In genomic region chr17:70815001-70815400, GRCm38 (mm10) we compare ENCODE assay signal across 28 mouse cellular contexts. TPM values are rescaled to one million over a fixed set of nuclear protein-coding genes. Genes with fewer than 3 reads are reported as not detected.
DNase-seq lines count a peak whose midpoint lies in the region; ATAC-seq lines count a peak whose summit lies in the region.
"Had no signal": no experiment of that assay in that cellular context is flagged by ENCODE, and none has a peak within 500 bp of the region (broad histone marks: within the 10 kb centered on the region; RNA-seq: fewer than 3 reads in every experiment).

No protein-coding gene starts in this region.

- H3K27ac ChIP-seq in embryonic facial prominence, embryonic 11.5 days (replicated peaks; ENCODE audit: low read depth, low read length): no peak overlapping the region
- no peak overlapping the region for H3K27ac ChIP-seq in embryonic facial prominence, embryonic 10.5 days (replicated peaks)
- H3K27ac ChIP-seq in intestine, embryonic 14.5 days (ENCODE audit: low read depth): no peak overlapping the region
- H3K27ac ChIP-seq in intestine, embryonic 15.5 days: no peak overlapping the region
- H3K27ac ChIP-seq: embryonic facial prominence, embryonic 13.5 days; forebrain, embryonic 12.5 days; forebrain, embryonic 15.5 days; heart, embryonic 15.5 days; hindbrain, embryonic 14.5 days; hindbrain, postnatal 0 days; kidney, embryonic 15.5 days had no signal

- no peak overlapping the region for H3K4me2 ChIP-seq in embryonic facial prominence, embryonic 11.5 days (ENCODE audit: low read depth, low read length)
- H3K4me2 ChIP-seq in intestine, embryonic 14.5 days (ENCODE audit: low read length): no peak overlapping the region
- no peak overlapping the region for H3K4me2 ChIP-seq in intestine, embryonic 15.5 days (replicated peaks)
- H3K4me2 ChIP-seq: embryonic facial prominence, embryonic 13.5 days; forebrain, embryonic 12.5 days; forebrain, embryonic 15.5 days; heart, embryonic 12.5 days; heart, embryonic 15.5 days; hindbrain, embryonic 14.5 days; kidney, embryonic 15.5 days had no signal

- peaks cover 10% of the 10 kb centered on the region for H3K27me3 ChIP-seq in embryonic facial prominence, embryonic 11.5 days (ENCODE audit: control insufficient read depth, insufficient read depth, low read length)
- peaks cover 43% of the 10 kb centered on the region for H3K27me3 ChIP-seq in embryonic facial prominence, embryonic 10.5 days (replicated peaks; ENCODE audit: low read depth, poor library complexity, severe bottlenecking)
- peaks cover 23% of the 10 kb centered on the region for H3K27me3 ChIP-seq in intestine, embryonic 14.5 days (replicated peaks; ENCODE audit: control insufficient read depth, insufficient read depth, low read length)
- H3K27me3 ChIP-seq in intestine, embryonic 15.5 days (replicated peaks): peaks cover 10% of the 10 kb centered on the region; the same call in 1 of the 2 replicates
- H3K27me3 ChIP-seq: CH12.LX, Patski had no signal

- H3K36me3 ChIP-seq in embryonic facial prominence, embryonic 11.5 days (replicated peaks; ENCODE audit: control insufficient read depth, insufficient read depth, low read depth, low read length): no peaks in the 10 kb centered on the region
- H3K36me3 ChIP-seq in embryonic facial prominence, embryonic 10.5 days (replicated peaks): no peaks in the 10 kb centered on the region
- no peaks in the 10 kb centered on the region for H3K36me3 ChIP-seq in intestine, embryonic 14.5 days (ENCODE audit: control insufficient read depth, insufficient read depth, low read length)
- H3K36me3 ChIP-seq in intestine, embryonic 15.5 days: no peaks in the 10 kb centered on the region
- H3K36me3 ChIP-seq: embryonic facial prominence, embryonic 13.5 days; forebrain, embryonic 12.5 days; forebrain, embryonic 15.5 days; G1E; heart, embryonic 12.5 days; heart, embryonic 15.5 days; kidney, embryonic 15.5 days had no signal

- WGBS in embryonic facial prominence, embryonic 11.5 days: 51% methylated on average over 8 of the region's 8 CpGs
- WGBS in embryonic facial prominence, embryonic 10.5 days: 64% methylated on average over 8 of the region's 8 CpGs
- WGBS in intestine, embryonic 14.5 days: 77% methylated on average over 8 of the region's 8 CpGs
- 80% methylated on average over 8 of the region's 8 CpGs for WGBS in intestine, embryonic 15.5 days

- H3K9ac ChIP-seq in embryonic facial prominence, embryonic 11.5 days (replicated peaks; ENCODE audit: low read length): no peak overlapping the region
- H3K9ac ChIP-seq in intestine, embryonic 14.5 days (ENCODE audit: low read length): no peak overlapping the region
- no peak overlapping the region for H3K9ac ChIP-seq in intestine, embryonic 15.5 days
- H3K9ac ChIP-seq: embryonic facial prominence, embryonic 13.5 days; forebrain, embryonic 12.5 days; forebrain, embryonic 15.5 days; heart, embryonic 12.5 days; heart, embryonic 15.5 days; hindbrain, embryonic 14.5 days; kidney, embryonic 15.5 days had no signal

- H3K9me3 ChIP-seq in embryonic facial prominence, embryonic 11.5 days (replicated peaks; ENCODE audit: control insufficient read depth, low read length): no peaks in the 10 kb centered on the region
- H3K9me3 ChIP-seq in embryonic facial prominence, embryonic 10.5 days: no peaks in the 10 kb centered on the region
- H3K9me3 ChIP-seq in intestine, embryonic 14.5 days (ENCODE audit: control insufficient read depth, low read length): no peaks in the 10 kb centered on the region
- no peaks in the 10 kb centered on the region for H3K9me3 ChIP-seq in intestine, embryonic 15.5 days
- H3K9me3 ChIP-seq: embryonic facial prominence, embryonic 13.5 days; forebrain, embryonic 12.5 days; forebrain, embryonic 15.5 days; heart, embryonic 12.5 days; heart, embryonic 15.5 days; kidney, embryonic 15.5 days had no signal

- no peaks in the 10 kb centered on the region for H3K4me1 ChIP-seq in embryonic facial prominence, embryonic 11.5 days (ENCODE audit: control insufficient read depth, insufficient read depth, low read length)
- H3K4me1 ChIP-seq in embryonic facial prominence, embryonic 10.5 days: peaks cover 23% of the 10 kb centered on the region
- H3K4me1 ChIP-seq in intestine, embryonic 14.5 days (replicated peaks; ENCODE audit: control insufficient read depth, insufficient read depth, low read length): no peaks in the 10 kb centered on the region; the same call in 1 of the 2 replicates
- H3K4me1 ChIP-seq in intestine, embryonic 15.5 days (replicated peaks): peaks cover 7% of the 10 kb centered on the region; the same call in 1 of the 2 replicates

- no peak overlapping the region for H3K4me3 ChIP-seq in embryonic facial prominence, embryonic 11.5 days (ENCODE audit: low read depth, low read length)
- no peak overlapping the region for H3K4me3 ChIP-seq in embryonic facial prominence, embryonic 10.5 days
- no peak overlapping the region for H3K4me3 ChIP-seq in intestine, embryonic 14.5 days (ENCODE audit: low read depth, low read length)
- no peak overlapping the region for H3K4me3 ChIP-seq in intestine, embryonic 15.5 days (replicated peaks)
- H3K4me3 ChIP-seq: embryonic facial prominence, embryonic 13.5 days; erythroblast, embryonic 14.5 days; forebrain, embryonic 12.5 days; forebrain, embryonic 15.5 days; heart, embryonic 12.5 days; heart, embryonic 15.5 days; kidney, embryonic 15.5 days had no signal

- DNase-seq in adrenal gland, adult 2 months: peak; percentile 49
- DNase-seq in adrenal gland, postnatal 10 days: no peak
- peak; percentile 45 for DNase-seq in embryonic facial prominence, embryonic 11.5 days (ENCODE audit: low spot score)
- DNase-seq in embryonic facial prominence, embryonic 10.5 days (ENCODE audit: low spot score): no peak
- DNase-seq in intestine, embryonic 14.5 days (ENCODE audit: low spot score): peak; percentile 24
- DNase-seq: B cell, adult 2 months; cerebellum, adult 18-20 months; cerebellum, adult 9-10 months; cerebellum, postnatal 14 days; gastrocnemius, postnatal 25 days; heart, postnatal 10 days; heart, postnatal 4 days; kidney, adult 11 months; kidney, adult 8-10 months had no signal

- no peak for ATAC-seq in embryonic facial prominence, embryonic 11.5 days (replicated peaks; ENCODE audit: insufficient number of reproducible peaks, low FRiP score, low TSS enrichment, low read depth)
- ATAC-seq in intestine, embryonic 14.5 days (replicated peaks; ENCODE audit: low FRiP score, low TSS enrichment, low read depth): no peak
- ATAC-seq in intestine, embryonic 15.5 days: no peak
- ATAC-seq: forebrain, embryonic 15.5 days; hindbrain, postnatal 0 days; inflammation-experienced regulatory T-cells, adult 6 months; Patski had no signal

RNA-seq across cellular contexts. Expression of gene Tgif1, which starts 38.3 kb away (rescaled TPM):
- 10 to 100 TPM; 39.3 to 56.3 TPM for total RNA-seq in adrenal gland, adult 2 months (2021)
- 27.8 and 30.3 TPM in 2 replicates for polyA plus RNA-seq in adrenal gland, adult 2 months (2012; rRNA removed)
- 10 to 100 TPM; 35.7 to 51.8 TPM for total RNA-seq in adrenal gland, postnatal 10 days (2021)
- polyA plus RNA-seq in embryonic facial prominence, embryonic 11.5 days (2014; fragmentation: Nextera tagmentation; extraction: Ambion mirVana): 92.4 and 96.5 TPM in 2 replicates
- polyA plus RNA-seq in embryonic facial prominence, embryonic 10.5 days (2016; fragmentation: Nextera tagmentation; extraction: Ambion mirVana): 110 and 112 TPM in 2 replicates
- 56.1 and 58.4 TPM in 2 replicates for polyA plus RNA-seq in intestine, embryonic 14.5 days (2014; fragmentation: Nextera tagmentation; extraction: Ambion mirVana)
- polyA plus RNA-seq in intestine, embryonic 15.5 days (2015; fragmentation: Nextera tagmentation; extraction: Ambion mirVana): 46.9 and 56.5 TPM in 2 replicates

Comparison
In these comparisons a context has a peak if more than half of its experiments do, and no peak if none do; other contexts are left out.
1. DNase-seq: peak in adrenal gland, adult 2 months (single experiment), embryonic facial prominence, embryonic 11.5 days (single experiment) and intestine, embryonic 14.5 days (single experiment); none in adrenal gland, postnatal 10 days (single experiment) and embryonic facial prominence, embryonic 10.5 days (single experiment).